Mouse (Mus musculus): ENCODE measurements around the gene Inpp5d. TPM values are rescaled to one million over a fixed set of nuclear protein-coding genes. Genes with fewer than 3 reads are reported as not detected.

Inpp5d gene
- polyA plus RNA-seq, 1 experiment from 2014 or later, result 3.3 TPM

DNA sequence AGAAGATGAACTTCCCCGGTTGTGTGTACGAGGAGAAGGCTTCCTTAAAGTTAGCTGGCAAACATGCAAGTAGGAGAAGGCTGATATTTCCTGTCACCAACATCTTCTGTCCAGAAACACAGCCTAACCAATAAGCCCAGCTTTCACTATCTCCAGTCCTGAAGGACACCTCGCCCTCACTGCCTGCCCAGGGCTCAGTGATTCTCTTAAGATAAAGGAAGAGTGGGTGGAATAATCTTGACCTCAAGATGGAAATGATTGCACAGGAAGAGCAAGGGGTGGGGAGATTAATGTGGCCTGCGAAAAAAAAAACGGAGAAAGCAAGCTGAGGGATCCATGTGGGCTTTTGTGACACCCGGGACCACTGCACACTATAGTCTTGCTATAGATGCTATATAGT lies 25.6 kb downstream of the Inpp5d start:
- DNase-seq (ENCODE audit: low spot score) (no peak), ATAC-seq (no peak)
- WGBS, result 84% methylated on average over 6 of the region's 6 CpGs
- H3K4me2 ChIP-seq (ENCODE audit: low read length), result no peak overlapping the region
- H3K27ac ChIP-seq (ENCODE audit: low read depth, low read length), result no peak overlapping the region
- H3K9ac ChIP-seq (ENCODE audit: low read length), result no peak overlapping the region
- H3K27me3 ChIP-seq (replicated peaks; ENCODE audit: control insufficient read depth, insufficient read depth, low read length), result no peaks in the 10 kb centered on the region
- H3K9me3 ChIP-seq (replicated peaks; ENCODE audit: control insufficient read depth, low read length), result no peaks in the 10 kb centered on the region
- no peaks in the 10 kb centered on the region for H3K4me1 ChIP-seq (ENCODE audit: control insufficient read depth, insufficient read depth, low read length)
- H3K36me3 ChIP-seq (ENCODE audit: control insufficient read depth, insufficient read depth, low read length), result no peaks in the 10 kb centered on the region
- no peak overlapping the region for H3K4me3 ChIP-seq (ENCODE audit: low read depth, low read length)

DNA sequence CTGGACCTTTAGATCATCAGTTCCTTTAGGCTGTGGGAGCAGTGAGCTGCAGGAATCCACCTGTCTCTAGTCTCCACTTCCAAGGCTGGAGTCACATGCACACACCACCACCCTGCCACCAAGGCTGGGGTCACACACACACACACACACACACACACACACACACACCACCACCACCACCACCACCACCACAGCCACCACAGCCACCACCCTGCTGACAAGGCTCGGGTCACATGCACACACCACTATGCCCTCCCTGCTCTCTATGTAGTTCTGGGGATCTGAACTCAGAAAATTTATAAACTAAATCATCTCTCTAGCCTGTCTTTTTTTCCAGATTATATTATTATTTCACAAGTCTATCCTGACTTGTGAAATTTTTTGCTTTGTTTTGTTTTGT lies 27.7 kb downstream of the Inpp5d start:
- 70% methylated on average over 1 of the region's 1 CpGs for WGBS
- ATAC-seq (no peak), DNase-seq (ENCODE audit: low spot score) (no peak)
- Histone ChIP-seq H3K27me3 (replicated peaks; ENCODE audit: control insufficient read depth, insufficient read depth, low read length) (no peaks in the 10 kb centered on the region), H3K9me3 (replicated peaks; ENCODE audit: control insufficient read depth, low read length) (no peaks in the 10 kb centered on the region), H3K9ac (ENCODE audit: low read length) (no peak overlapping the region), H3K27ac (ENCODE audit: low read depth, low read length) (no peak overlapping the region), H3K36me3 (ENCODE audit: control insufficient read depth, insufficient read depth, low read length) (no peaks in the 10 kb centered on the region), H3K4me3 (ENCODE audit: low read depth, low read length) (no peak overlapping the region), H3K4me2 (ENCODE audit: low read length) (no peak overlapping the region), H3K4me1 (ENCODE audit: control insufficient read depth, insufficient read depth, low read length) (no peaks in the 10 kb centered on the region)

DNA sequence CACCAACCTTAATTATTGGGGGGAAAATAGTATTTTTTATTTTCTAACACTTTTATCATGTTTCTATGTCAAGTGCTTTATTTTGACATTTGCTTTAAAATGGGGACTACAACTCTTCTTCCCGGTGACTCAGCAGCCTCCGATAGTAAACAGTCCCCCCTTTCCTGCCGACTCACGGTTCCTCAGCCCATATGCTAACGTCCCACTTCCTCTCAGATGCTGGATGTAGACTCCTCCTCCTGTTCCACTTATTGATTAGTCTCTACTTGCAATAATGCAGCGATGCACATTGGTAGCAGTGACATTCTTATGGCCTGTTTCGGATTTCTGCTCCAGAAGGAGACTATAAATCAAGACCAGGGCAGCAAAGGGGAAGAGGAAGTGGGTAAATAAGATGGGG lies 28.5 kb downstream of the Inpp5d start:
- no peak for DNase-seq (ENCODE audit: low spot score)
- WGBS, result 82% methylated on average over 7 of the region's 7 CpGs
- no peak overlapping the region for H3K4me2 ChIP-seq (ENCODE audit: low read length)
- H3K9me3 ChIP-seq (replicated peaks; ENCODE audit: control insufficient read depth, low read length), result no peaks in the 10 kb centered on the region
- no peaks in the 10 kb centered on the region for H3K4me1 ChIP-seq (ENCODE audit: control insufficient read depth, insufficient read depth, low read length)
- ATAC-seq, result no peak
- no peak overlapping the region for H3K9ac ChIP-seq (ENCODE audit: low read length)
- H3K4me3 ChIP-seq (ENCODE audit: low read depth, low read length), result no peak overlapping the region
- no peaks in the 10 kb centered on the region for H3K27me3 ChIP-seq (replicated peaks; ENCODE audit: control insufficient read depth, insufficient read depth, low read length)
- no peaks in the 10 kb centered on the region for H3K36me3 ChIP-seq (ENCODE audit: control insufficient read depth, insufficient read depth, low read length)
- H3K27ac ChIP-seq (ENCODE audit: low read depth, low read length), result no peak overlapping the region

DNA sequence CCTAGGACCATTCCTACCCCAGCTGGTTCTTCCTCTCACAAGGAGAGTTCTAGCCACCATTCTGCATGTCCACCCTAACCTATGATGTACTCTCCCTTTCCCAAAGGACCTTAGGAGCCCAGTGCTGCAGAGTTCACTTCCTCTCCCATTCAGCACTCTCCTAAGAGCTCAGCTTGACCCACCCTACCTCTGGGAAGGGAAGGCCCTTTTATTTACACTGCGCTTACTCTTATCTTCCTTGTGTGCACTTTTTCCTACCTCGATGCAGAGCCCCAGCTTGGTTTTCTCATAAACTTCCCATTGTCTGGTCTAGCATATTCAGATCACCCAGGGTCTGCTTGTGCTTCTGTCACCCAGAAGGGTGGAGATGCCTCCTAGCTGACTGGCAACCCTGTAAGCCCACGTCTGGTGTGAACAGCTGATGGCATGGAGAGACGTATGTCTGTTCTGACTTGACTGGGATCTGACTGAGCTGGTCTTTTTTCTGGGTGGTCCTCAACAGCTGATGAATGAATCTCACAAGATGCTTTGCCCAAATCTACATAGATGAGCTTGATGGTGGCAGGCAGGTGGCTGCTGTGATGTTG lies 29.2 kb downstream of the Inpp5d start:
- no peak overlapping the region for H3K4me3 ChIP-seq (ENCODE audit: low read depth, low read length)
- no peak overlapping the region for H3K9ac ChIP-seq (ENCODE audit: low read length)
- H3K27ac ChIP-seq (ENCODE audit: low read depth, low read length), result no peak overlapping the region
- H3K4me2 ChIP-seq (ENCODE audit: low read length), result no peak overlapping the region
- no peaks in the 10 kb centered on the region for H3K36me3 ChIP-seq (ENCODE audit: control insufficient read depth, insufficient read depth, low read length)
- no peaks in the 10 kb centered on the region for H3K4me1 ChIP-seq (ENCODE audit: control insufficient read depth, insufficient read depth, low read length)
- WGBS, result 75% methylated on average over 4 of the region's 4 CpGs
- H3K9me3 ChIP-seq (replicated peaks; ENCODE audit: control insufficient read depth, low read length), result no peaks in the 10 kb centered on the region
- ATAC-seq, result no peak
- H3K27me3 ChIP-seq (replicated peaks; ENCODE audit: control insufficient read depth, insufficient read depth, low read length), result no peaks in the 10 kb centered on the region
- no peak for DNase-seq (ENCODE audit: low spot score)

DNA sequence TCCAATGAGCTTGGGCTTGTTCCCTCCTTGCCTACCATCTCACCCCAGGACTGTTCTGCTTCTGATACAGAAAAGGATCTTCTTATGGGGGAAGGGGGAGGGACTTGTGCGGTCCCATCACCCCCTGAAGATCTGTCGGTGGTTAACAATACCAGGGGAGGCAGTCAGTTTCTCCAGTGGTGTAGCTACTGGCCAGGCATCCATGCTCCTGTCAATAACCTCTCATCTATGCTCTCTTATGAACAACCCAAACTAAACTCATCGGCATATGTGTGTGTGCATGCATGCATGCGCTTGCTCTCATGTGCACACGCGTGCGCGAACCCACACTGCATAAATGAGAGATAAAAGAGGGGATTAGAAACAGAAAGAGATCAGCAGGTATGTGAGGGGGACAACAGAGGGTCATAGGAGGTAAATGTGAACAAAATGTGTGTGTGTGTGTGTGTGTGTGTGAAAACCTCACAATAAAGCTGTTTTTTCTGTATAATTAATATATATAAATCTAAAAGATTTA lies 29.9 kb downstream of the Inpp5d start:
- no peak overlapping the region for H3K4me2 ChIP-seq (ENCODE audit: low read length)
- H3K4me3 ChIP-seq (ENCODE audit: low read depth, low read length), result no peak overlapping the region
- DNase-seq (ENCODE audit: low spot score) (no peak), ATAC-seq (no peak)
- no peaks in the 10 kb centered on the region for H3K27me3 ChIP-seq (replicated peaks; ENCODE audit: control insufficient read depth, insufficient read depth, low read length)
- H3K36me3 ChIP-seq (ENCODE audit: control insufficient read depth, insufficient read depth, low read length), result no peaks in the 10 kb centered on the region
- H3K27ac ChIP-seq (ENCODE audit: low read depth, low read length), result no peak overlapping the region
- no peak overlapping the region for H3K9ac ChIP-seq (ENCODE audit: low read length)
- 90% methylated on average over 8 of the region's 8 CpGs for WGBS
- no peaks in the 10 kb centered on the region for H3K4me1 ChIP-seq (ENCODE audit: control insufficient read depth, insufficient read depth, low read length)
- H3K9me3 ChIP-seq (replicated peaks; ENCODE audit: control insufficient read depth, low read length), result no peaks in the 10 kb centered on the region

DNA sequence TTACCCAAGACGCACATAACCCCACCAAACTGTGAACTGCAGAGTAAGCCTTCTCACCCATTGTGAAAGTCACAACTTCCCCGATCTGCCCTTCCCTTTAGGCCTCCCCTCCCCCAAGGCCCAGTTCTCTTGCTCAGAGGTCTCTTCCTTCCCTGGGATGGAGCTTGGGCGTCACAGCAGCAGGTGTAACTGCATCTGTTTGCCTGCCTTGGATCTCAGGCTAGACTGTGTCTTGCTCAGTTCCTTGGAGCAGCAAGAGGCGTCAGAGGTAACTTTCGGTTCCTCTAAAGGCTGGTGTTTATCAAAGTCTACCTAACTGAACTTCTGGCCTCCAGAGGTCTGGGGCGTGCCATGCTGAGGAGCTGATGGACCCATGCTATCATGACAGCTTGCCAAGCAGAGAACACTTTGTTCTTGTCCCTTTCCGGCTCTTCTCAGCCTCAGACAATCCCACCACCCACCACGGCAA lies 30.5 kb downstream of the Inpp5d start:
- DNase-seq (ENCODE audit: low spot score) (no peak), ATAC-seq (no peak)
- H3K9me3 ChIP-seq (replicated peaks; ENCODE audit: control insufficient read depth, low read length), result no peaks in the 10 kb centered on the region
- H3K27ac ChIP-seq (ENCODE audit: low read depth, low read length), result no peak overlapping the region
- no peaks in the 10 kb centered on the region for H3K36me3 ChIP-seq (ENCODE audit: control insufficient read depth, insufficient read depth, low read length)
- WGBS, result 84% methylated on average over 8 of the region's 8 CpGs
- no peak overlapping the region for H3K4me3 ChIP-seq (ENCODE audit: low read depth, low read length)
- H3K4me1 ChIP-seq (ENCODE audit: control insufficient read depth, insufficient read depth, low read length), result no peaks in the 10 kb centered on the region
- H3K9ac ChIP-seq (ENCODE audit: low read length), result no peak overlapping the region
- H3K27me3 ChIP-seq (replicated peaks; ENCODE audit: control insufficient read depth, insufficient read depth, low read length), result no peaks in the 10 kb centered on the region
- no peak overlapping the region for H3K4me2 ChIP-seq (ENCODE audit: low read length)

DNA sequence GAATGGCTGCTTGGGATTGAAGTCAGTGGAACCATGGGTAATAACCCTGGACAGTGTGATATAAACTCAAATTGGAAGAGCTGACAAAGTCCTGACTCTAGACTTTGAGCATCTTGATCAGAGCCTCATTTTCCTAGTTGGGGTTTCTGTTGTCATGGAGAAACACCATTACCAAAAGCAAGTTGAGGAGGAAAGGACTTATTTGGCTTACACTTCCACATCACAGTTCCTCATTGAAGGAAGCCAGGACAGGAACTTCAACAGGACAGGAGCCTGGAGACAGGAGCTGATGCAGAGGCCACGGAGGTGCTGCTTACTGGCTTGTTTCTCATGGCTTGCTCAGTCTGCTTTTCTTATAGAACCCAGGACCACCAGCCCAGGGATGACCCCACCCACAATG lies 31.3 kb downstream of the Inpp5d start:
- no peaks in the 10 kb centered on the region for H3K9me3 ChIP-seq (replicated peaks; ENCODE audit: control insufficient read depth, low read length)
- DNase-seq (ENCODE audit: low spot score) (no peak), ATAC-seq (no peak)
- H3K27ac ChIP-seq (ENCODE audit: low read depth, low read length), result no peak overlapping the region
- no peaks in the 10 kb centered on the region for H3K27me3 ChIP-seq (replicated peaks; ENCODE audit: control insufficient read depth, insufficient read depth, low read length)
- H3K4me2 ChIP-seq (ENCODE audit: low read length), result no peak overlapping the region
- no peaks in the 10 kb centered on the region for H3K4me1 ChIP-seq (ENCODE audit: control insufficient read depth, insufficient read depth, low read length)
- H3K4me3 ChIP-seq (ENCODE audit: low read depth, low read length), result no peak overlapping the region
- WGBS, result 81% methylated on average over 1 of the region's 1 CpGs
- H3K9ac ChIP-seq (ENCODE audit: low read length), result no peak overlapping the region
- no peaks in the 10 kb centered on the region for H3K36me3 ChIP-seq (ENCODE audit: control insufficient read depth, insufficient read depth, low read length)

DNA sequence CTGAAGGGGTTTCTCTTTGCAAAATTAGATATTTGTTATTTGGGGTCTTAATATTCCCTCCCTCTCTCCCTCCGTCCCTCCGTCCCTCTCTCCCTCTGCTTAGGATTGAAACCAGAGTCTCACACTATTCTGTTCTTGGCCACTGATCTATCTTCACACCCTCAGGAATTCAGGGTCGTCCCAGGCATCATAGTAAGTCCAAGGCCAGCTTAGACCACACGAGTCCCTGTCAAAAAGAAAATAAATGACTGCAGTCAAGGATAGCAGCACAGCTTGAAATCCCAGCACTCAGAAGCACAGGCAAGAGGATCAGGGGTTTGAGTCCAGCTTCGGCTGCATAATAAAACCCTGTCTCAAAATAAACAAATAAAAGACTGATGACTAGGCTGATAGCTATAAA lies 35.0 kb downstream of the Inpp5d start:
- no peaks in the 10 kb centered on the region for H3K4me1 ChIP-seq (ENCODE audit: control insufficient read depth, insufficient read depth, low read length)
- H3K27me3 ChIP-seq (replicated peaks; ENCODE audit: control insufficient read depth, insufficient read depth, low read length), result no peaks in the 10 kb centered on the region
- H3K36me3 ChIP-seq (ENCODE audit: control insufficient read depth, insufficient read depth, low read length), result no peaks in the 10 kb centered on the region
- ATAC-seq, result no peak
- no peak overlapping the region for H3K27ac ChIP-seq (ENCODE audit: low read depth, low read length)
- H3K9me3 ChIP-seq (replicated peaks; ENCODE audit: control insufficient read depth, low read length), result no peaks in the 10 kb centered on the region
- no peak overlapping the region for H3K4me2 ChIP-seq (ENCODE audit: low read length)
- H3K4me3 ChIP-seq (ENCODE audit: low read depth, low read length), result no peak overlapping the region
- 73% methylated on average over 5 of the region's 5 CpGs for WGBS
- no peak for DNase-seq (ENCODE audit: low spot score)
- H3K9ac ChIP-seq (ENCODE audit: low read length), result no peak overlapping the region

DNA sequence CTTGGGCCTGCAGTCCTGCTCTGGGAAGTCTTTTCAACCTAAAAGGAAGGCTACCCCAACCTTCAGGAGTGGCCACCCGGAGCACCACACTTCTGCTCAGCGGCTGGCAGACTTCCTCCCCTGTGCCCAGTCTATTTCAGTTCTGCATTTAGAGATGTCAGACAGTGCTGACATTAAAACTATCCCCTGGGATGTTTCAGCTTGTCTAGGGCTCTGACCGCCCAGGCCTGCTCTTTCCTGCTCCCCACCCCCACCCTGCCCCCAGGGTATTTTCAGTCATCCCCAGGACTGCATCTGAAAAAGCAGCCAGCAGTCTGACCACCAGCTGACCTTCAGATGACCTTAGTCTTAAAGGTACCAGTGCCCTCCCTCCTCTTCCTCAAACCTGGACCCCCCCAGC lies 38.0 kb downstream of the Inpp5d start:
- Histone ChIP-seq H3K4me3 (ENCODE audit: low read depth, low read length) (no peak overlapping the region), H3K27me3 (replicated peaks; ENCODE audit: control insufficient read depth, insufficient read depth, low read length) (no peaks in the 10 kb centered on the region), H3K4me2 (ENCODE audit: low read length) (no peak overlapping the region), H3K27ac (ENCODE audit: low read depth, low read length) (no peak overlapping the region), H3K36me3 (ENCODE audit: control insufficient read depth, insufficient read depth, low read length) (no peaks in the 10 kb centered on the region), H3K9ac (ENCODE audit: low read length) (no peak overlapping the region), H3K4me1 (ENCODE audit: control insufficient read depth, insufficient read depth, low read length) (no peaks in the 10 kb centered on the region), H3K9me3 (replicated peaks; ENCODE audit: control insufficient read depth, low read length) (no peaks in the 10 kb centered on the region)
- no peak for ATAC-seq
- DNase-seq (ENCODE audit: low spot score), result no peak
- 64% methylated on average over 3 of the region's 3 CpGs for WGBS
